Comparison of ENCODE assay signal across 25 mouse cellular contexts in genomic region chr7:64440519-64440918, GRCm38 (mm10).
"Had no signal": no experiment of that assay in that cellular context is flagged by ENCODE, and none has a peak within 500 bp of the region (broad histone marks: within the 10 kb centered on the region; RNA-seq: fewer than 3 reads in every experiment).

No protein-coding gene starts in this region.

- H3K9ac ChIP-seq: heart, embryonic 12.5 days; hindbrain, embryonic 12.5 days; intestine, embryonic 15.5 days; kidney, embryonic 15.5 days; limb, embryonic 13.5 days; limb, embryonic 15.5 days; liver, embryonic 12.5 days; liver, embryonic 14.5 days had no signal

- H3K9me3 ChIP-seq: heart, embryonic 10.5 days; heart, embryonic 12.5 days; hindbrain, embryonic 12.5 days; intestine, embryonic 15.5 days; kidney, embryonic 15.5 days; limb, embryonic 13.5 days; limb, embryonic 15.5 days; liver, embryonic 12.5 days had no signal

- H3K4me3 ChIP-seq: gastrocnemius, adult 2 months; heart, embryonic 10.5 days; heart, embryonic 12.5 days; hindbrain, embryonic 12.5 days; intestine, embryonic 15.5 days; kidney, embryonic 15.5 days; limb, embryonic 13.5 days; limb, embryonic 15.5 days; liver, embryonic 12.5 days had no signal

- H3K27me3 ChIP-seq: heart, embryonic 12.5 days; hindbrain, embryonic 12.5 days; intestine, embryonic 15.5 days; kidney, embryonic 15.5 days; limb, embryonic 13.5 days; limb, embryonic 15.5 days; liver, embryonic 12.5 days had no signal

- H3K36me3 ChIP-seq: heart, embryonic 10.5 days; heart, embryonic 12.5 days; hindbrain, embryonic 12.5 days; intestine, embryonic 15.5 days; kidney, embryonic 15.5 days; limb, embryonic 13.5 days; limb, embryonic 15.5 days; liver, embryonic 12.5 days had no signal

- H3K4me1 ChIP-seq: heart, embryonic 10.5 days; heart, embryonic 12.5 days; intestine, embryonic 15.5 days; kidney, embryonic 15.5 days; limb, embryonic 13.5 days; limb, embryonic 15.5 days; liver, embryonic 12.5 days had no signal

- H3K27ac ChIP-seq: gastrocnemius, adult 2 months; heart, embryonic 10.5 days; intestine, embryonic 15.5 days; kidney, embryonic 15.5 days; kidney, postnatal 0 days; limb, embryonic 13.5 days; limb, embryonic 15.5 days; liver, embryonic 12.5 days; liver, embryonic 14.5 days had no signal

- ATAC-seq: inflammation-experienced regulatory T-cells, adult 6 months; intestine, embryonic 15.5 days; intestine, postnatal 0 days; liver, embryonic 12.5 days had no signal

- DNase-seq: gastrocnemius, adult 2 months; gastrocnemius, postnatal 10 days; gastrocnemius, postnatal 25 days; heart, adult 18-20 months; heart, postnatal 10 days; heart, postnatal 4 days; kidney, adult 18-20 months; kidney, adult 8-10 months; kidney, postnatal 14 days; kidney, postnatal 36 days; layer of hippocampus, adult 9-11 months; layer of hippocampus, postnatal 36 days; left cerebral cortex, postnatal 4 days had no signal

- H3K4me2 ChIP-seq: heart, embryonic 12.5 days; hindbrain, embryonic 12.5 days; intestine, embryonic 15.5 days; kidney, embryonic 15.5 days; limb, embryonic 13.5 days; limb, embryonic 15.5 days; liver, embryonic 12.5 days had no signal
